Mouse (Mus musculus) intestine, postnatal 0 days (tissue): ENCODE results near the gene Efhc1. TPM values are rescaled to one million over a fixed set of nuclear protein-coding genes. Genes with fewer than 3 reads are reported as not detected.

ENCODE experiments used
- ATAC-seq: fragments of 200-750 bp; cut with Nextera tagmentation; 2 replicates; pipeline ENCODE4 v1.8.0; 2017; ENCODE audit warnings: mild to moderate bottlenecking, moderate TSS enrichment, moderate library complexity
- H3K27ac ChIP-seq: fragments of 300-500 bp; sonication (generic); 2 replicates; pipeline ENCODE4 v1.5.1; 2014; ENCODE audit warnings: mild to moderate bottlenecking, low read depth, low read length, moderate library complexity
- H3K27me3 ChIP-seq: fragments of 300-500 bp; sonication (generic); replicated peaks from 2 replicates; pipeline ENCODE4 v1.6.1; 2014; ENCODE audit warnings: low read length, mixed read lengths; ENCODE audit not compliant: control insufficient read depth, insufficient read depth
- H3K36me3 ChIP-seq: fragments of 300-500 bp; sonication (generic); 2 replicates; pipeline ENCODE4 v1.6.1; 2014; ENCODE audit warnings: mild to moderate bottlenecking, moderate library complexity; ENCODE audit not compliant: control insufficient read depth, insufficient read depth
- H3K4me1 ChIP-seq: fragments of 300-500 bp; sonication (generic); replicated peaks from 2 replicates; pipeline ENCODE4 v1.6.1; 2014; ENCODE audit warnings: antibody characterized with exemption, low read length, mixed read lengths; ENCODE audit not compliant: control insufficient read depth, insufficient read depth
- H3K4me2 ChIP-seq: fragments of 300-500 bp; sonication (generic); replicated peaks from 2 replicates; pipeline ENCODE4 v1.6.1; 2014; ENCODE audit warnings: low read depth, mild to moderate bottlenecking, moderate library complexity
- H3K4me3 ChIP-seq: fragments of 300-500 bp; sonication (generic); 2 replicates; pipeline ENCODE4 v1.5.1; 2014; ENCODE audit warnings: low read depth, low read length
- H3K9ac ChIP-seq: fragments of 300-500 bp; sonication (generic); 2 replicates; pipeline ENCODE4 v1.6.1; 2014; ENCODE audit warnings: mild to moderate bottlenecking, low read depth, low read length
- H3K9me3 ChIP-seq: fragments of 300-500 bp; sonication (generic); 2 replicates; pipeline ENCODE4 v1.6.1; 2016; ENCODE audit warnings: mixed run types; ENCODE audit not compliant: control insufficient read depth
- CTCF ChIP-seq: sonication (generic); IDR thresholded peaks from 2 replicates; pipeline ENCODE4 v1.5.1; 2016; ENCODE audit warnings: low read depth, mild to moderate bottlenecking, control low read depth, antibody characterized with exemption, moderate library complexity
- WGBS: fragments of 180-500 bp; shearing (Covaris S2); extraction: QIAGEN DNeasy Blood & Tissue Kit; methylation state at CpG from one replicate; pipeline ENCODE4 v1.1.7; 2014; 5-methylcytosine and 5-hydroxymethylcytosine counted together
- polyA plus RNA-seq: library from polyadenylated mRNA; unstranded; fragments of >200 nt; fragmentation: Nextera tagmentation; extraction: Ambion mirVana; gene quantifications from 2 replicates; pipeline ENCODE4 v1.2.1, GENCODE M21; 2015

The Efhc1 gene
- polyA plus RNA-seq, 1 experiment from 2014 or later = 0.69 TPM

DNA sequence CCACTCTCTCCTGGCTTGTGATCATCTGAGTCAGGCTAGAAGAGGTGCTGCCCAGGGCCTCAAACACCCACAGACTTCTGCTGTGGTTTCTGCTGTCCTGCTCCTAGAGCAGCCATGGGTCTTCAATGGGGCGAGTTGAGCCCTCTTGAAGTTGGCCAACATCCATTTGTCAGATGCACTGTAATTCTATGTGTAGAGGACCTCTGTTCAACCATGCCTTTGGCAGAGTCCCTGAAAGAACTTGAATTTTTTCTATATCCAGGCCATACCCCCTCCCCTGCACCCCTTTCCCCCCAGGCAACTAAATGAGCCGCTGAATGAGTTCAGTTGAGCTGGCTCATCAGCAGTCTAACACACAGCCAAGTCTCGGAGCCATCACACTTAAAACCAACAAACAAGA lies 88.1 kb downstream of the Efhc1 start:
- no peak overlapping the region for H3K27ac ChIP-seq
- ATAC-seq = no peak

DNA sequence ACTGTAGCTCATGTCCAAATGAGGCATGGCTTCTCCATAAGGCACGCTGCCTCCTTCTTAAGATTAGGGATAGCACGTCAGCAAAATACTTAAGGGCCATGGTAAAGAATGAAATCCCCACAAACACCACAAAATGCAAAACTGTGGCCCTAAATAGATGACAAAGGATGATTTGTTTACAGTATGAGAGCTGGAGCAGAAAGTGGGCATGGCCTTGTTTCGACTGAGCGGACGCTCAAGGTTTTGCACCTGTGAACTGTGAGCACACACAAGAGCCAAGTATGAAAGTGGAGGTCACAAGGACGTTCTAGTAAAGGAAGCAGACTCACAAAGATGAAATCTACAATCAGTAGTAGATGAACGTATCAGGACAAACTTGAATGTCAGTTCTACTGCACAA lies 88.7 kb downstream of the Efhc1 start:
- H3K27me3 ChIP-seq = no peaks in the 10 kb centered on the region
- no peak overlapping the region for H3K4me3 ChIP-seq
- H3K9ac ChIP-seq = no peak overlapping the region
- H3K27ac ChIP-seq = no peak overlapping the region
- H3K36me3 ChIP-seq = peaks cover 9% of the 10 kb centered on the region; the same call in 1 of the 2 replicates
- no peak for TF ChIP-seq CTCF
- no peaks in the 10 kb centered on the region for H3K4me1 ChIP-seq
- ATAC-seq = no peak
- H3K9me3 ChIP-seq = no peaks in the 10 kb centered on the region
- no peak overlapping the region for H3K4me2 ChIP-seq
- 87% methylated on average over 7 of the region's 7 CpGs for WGBS

More for the DNA sequence above, 88.1 kb downstream of the Efhc1 start:
- Histone ChIP-seq H3K9ac (no peak overlapping the region), H3K9me3 (no peaks in the 10 kb centered on the region), H3K4me2 (no peak overlapping the region), H3K27me3 (no peaks in the 10 kb centered on the region), H3K36me3 (peaks cover 9% of the 10 kb centered on the region; the same call in 1 of the 2 replicates), H3K4me1 (no peaks in the 10 kb centered on the region), H3K4me3 (no peak overlapping the region)
- no peak for TF ChIP-seq CTCF
- WGBS = 96% methylated on average over 3 of the region's 3 CpGs

Other genes with a start within 250 kb of the Efhc1 start
- gene Il17a, start 220.7 kb upstream of the Efhc1 start, polyA plus RNA-seq = not detected in 2 replicates
- not detected in 2 replicates for gene Il17f, start 161.0 kb upstream of the Efhc1 start, polyA plus RNA-seq
- 27.6 and 29.1 TPM in 2 replicates for gene Mcm3, start 131.3 kb upstream of the Efhc1 start, polyA plus RNA-seq
- 2.9 and 3.1 TPM in 2 replicates for gene Paqr8, start 61.0 kb upstream of the Efhc1 start, polyA plus RNA-seq
- 4.2 and 4.3 TPM in 2 replicates for gene Tram2, start 127.6 kb downstream of the Efhc1 start, polyA plus RNA-seq